Mouse (Mus musculus) R1 (cell line): ENCODE measurements at regions not wholly inside any gene's neighbourhood (a gene's known extent, or its start where the extent isn't known, plus 50 kb on each side); places are given as distances from the start of the nearest gene placed in this dataset.

Experiments
- DNase-seq: peaks from one replicate; pipeline ENCODE4 v3.0.0-alpha.2; 2018; ENCODE audit warnings: low read depth, low spot score

GRCm38 (mm10) chr9:98791709-98792108 is 50.6 kb upstream of the Prr23a1 start:
- no peak for DNase-seq

GRCm38 (mm10) chr9:98773651-98774185 is 68.6 kb upstream of the Prr23a1 start:
- no peak for DNase-seq

- no peak for DNase-seq
These were observed 69.1 kb upstream of the Prr23a1 start for GRCm38 (mm10) chr9:98773212-98773611.

- DNase-seq = no peak
These were observed 87.5 kb upstream of the Prr23a1 start for GRCm38 (mm10) chr9:98754764-98755163.

- DNase-seq = no peak
These were observed 88.8 kb upstream of the Prr23a1 start for GRCm38 (mm10) chr9:98753356-98753953.

GRCm38 (mm10) chr9:98743785-98744184 is 98.5 kb upstream of the Prr23a1 start:
- no peak for DNase-seq

GRCm38 (mm10) chr9:98727276-98727860 is 114.9 kb upstream of the Prr23a1 start:
- peak; percentile 17 for DNase-seq

GRCm38 (mm10) chr9:98726638-98727037 is 115.7 kb upstream of the Prr23a1 start:
- peak; percentile 20 for DNase-seq

- no peak for DNase-seq
These were observed 119.4 kb upstream of the Prr23a1 start for GRCm38 (mm10) chr9:98722885-98723284.

GRCm38 (mm10) chr9:98721381-98721780 is 119.9 kb upstream of the Mrps22 start:
- DNase-seq = no peak

GRCm38 (mm10) chr9:98717701-98718270 is 116.3 kb upstream of the Mrps22 start:
- no peak for DNase-seq

- DNase-seq = no peak
These were observed 113.2 kb upstream of the Mrps22 start for GRCm38 (mm10) chr9:98714661-98715060.

GRCm38 (mm10) chr9:98712826-98713225 is 111.4 kb upstream of the Mrps22 start:
- DNase-seq = no peak

GRCm38 (mm10) chr9:98712023-98712563 is 110.6 kb upstream of the Mrps22 start:
- no peak for DNase-seq

- no peak for DNase-seq
These were observed 108.8 kb upstream of the Mrps22 start for GRCm38 (mm10) chr9:98710155-98710710.

- no peak for DNase-seq
These were observed 106.7 kb upstream of the Mrps22 start for GRCm38 (mm10) chr9:98708001-98708680.

GRCm38 (mm10) chr9:98707491-98707890 is 106.0 kb upstream of the Mrps22 start:
- no peak for DNase-seq

- DNase-seq = peak; percentile 16
These were observed 102.7 kb upstream of the Mrps22 start for GRCm38 (mm10) chr9:98704131-98704530.

GRCm38 (mm10) chr9:98703331-98703730 is 101.9 kb upstream of the Mrps22 start:
- DNase-seq = no peak

- no peak for DNase-seq
These were observed 99.1 kb upstream of the Mrps22 start for GRCm38 (mm10) chr9:98700571-98700970.

GRCm38 (mm10) chr9:98697155-98697554 is 95.7 kb upstream of the Mrps22 start:
- DNase-seq = peak; percentile 63

GRCm38 (mm10) chr9:98695035-98695434 is 93.6 kb upstream of the Mrps22 start:
- DNase-seq = no peak
